ENCODE assay signal across 8 mouse cellular contexts in the genomic region with DNA sequence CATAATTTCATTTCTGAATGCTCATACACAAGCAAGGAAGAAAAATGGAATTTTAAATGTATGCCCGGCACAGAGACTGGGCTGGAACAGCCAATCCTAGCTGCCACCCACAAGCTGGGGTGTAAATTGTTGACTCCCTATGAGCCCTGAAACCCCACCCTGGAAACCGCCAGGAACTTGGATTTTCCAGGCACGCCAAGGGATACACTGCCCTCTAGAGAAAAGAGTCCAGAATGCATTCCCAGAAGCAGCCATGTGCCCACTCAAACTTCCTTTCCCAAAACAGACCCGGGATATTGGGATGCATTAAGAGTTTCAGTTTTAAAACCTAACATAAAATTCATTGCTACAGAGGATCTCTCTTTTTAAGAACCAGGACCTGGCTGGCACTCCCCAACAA. TPM values are rescaled to one million over a fixed set of nuclear protein-coding genes. Genes with fewer than 3 reads are reported as not detected.
A peak's percentile ranks its signal among the peaks of the same experiment; 100 is the strongest.
DNase-seq lines count a peak whose midpoint lies in the region; ATAC-seq and TF ChIP-seq lines count a peak whose summit lies in the region.

No protein-coding gene starts in this region.

- intact Hi-C loops in left cerebral cortex, postnatal 36 days (cut with DNase I) = loop anchor here (1.0 kb wide), 1 partner anchor 189 kb away; no protein-coding TSS in a partner anchor

- no peak for ATAC-seq in embryonic facial prominence, embryonic 15.5 days (ENCODE audit: insufficient number of reproducible peaks, low FRiP score, low TSS enrichment, low read depth)
- no peak for ATAC-seq in intestine, embryonic 14.5 days (replicated peaks; ENCODE audit: low FRiP score, low TSS enrichment, low read depth)

- peak overlapping the region; percentile 22 for H3K9ac ChIP-seq in embryonic facial prominence, embryonic 15.5 days
- H3K9ac ChIP-seq in intestine, embryonic 14.5 days (ENCODE audit: low read length) = no peak overlapping the region

- peak overlapping the region; percentile 45 for H3K4me2 ChIP-seq in embryonic facial prominence, embryonic 15.5 days (replicated peaks)
- peak overlapping the region; percentile 40 for H3K4me2 ChIP-seq in intestine, embryonic 14.5 days (ENCODE audit: low read length)

- peak; percentile 66; the same call in 1 of the 2 replicates for TF ChIP-seq CTCF in cerebellum, adult 2 months (IDR thresholded peaks at IDR 0.05; ENCODE audit: borderline replicate concordance, insufficient read depth, low read depth, low read length)

- peak; percentile 14 to 17 for DNase-seq in cerebellum, adult 2 months
- no peak for DNase-seq in cerebellum, adult 9-11 months
- DNase-seq in R1 (ENCODE audit: low read depth, low spot score) = peak; percentile 51
- peak; percentile 69 for DNase-seq in intestine, embryonic 14.5 days (ENCODE audit: low spot score)
- DNase-seq in left cerebral cortex, postnatal 36 days (ENCODE audit: low spot score in 2 of 2) = peak; percentile 47 to 57
- DNase-seq in ovary, postnatal 36 days (ENCODE audit: low spot score) = peak; percentile 47
- DNase-seq in spleen, postnatal 4 days (ENCODE audit: low spot score in 2 of 2) = no peak

- H3K4me1 ChIP-seq in cerebellum, adult 2 months (ENCODE audit: control insufficient read depth, insufficient read depth, low read length) = no peaks in the 10 kb centered on the region
- peaks cover 68% of the 10 kb centered on the region for H3K4me1 ChIP-seq in embryonic facial prominence, embryonic 15.5 days
- H3K4me1 ChIP-seq in intestine, embryonic 14.5 days (replicated peaks; ENCODE audit: control insufficient read depth, insufficient read depth, low read length) = peaks cover 33% of the 10 kb centered on the region

- no peaks in the 10 kb centered on the region for H3K36me3 ChIP-seq in embryonic facial prominence, embryonic 15.5 days
- no peaks in the 10 kb centered on the region for H3K36me3 ChIP-seq in intestine, embryonic 14.5 days (ENCODE audit: control insufficient read depth, insufficient read depth, low read length)

- no peaks in the 10 kb centered on the region for H3K9me3 ChIP-seq in embryonic facial prominence, embryonic 15.5 days (replicated peaks)
- no peaks in the 10 kb centered on the region for H3K9me3 ChIP-seq in intestine, embryonic 14.5 days (ENCODE audit: control insufficient read depth, low read length)

- 4% methylated on average over 4 of the region's 4 CpGs for WGBS in cerebellum, adult 2 months
- WGBS in embryonic facial prominence, embryonic 15.5 days = 4% methylated on average over 4 of the region's 4 CpGs
- WGBS in intestine, embryonic 14.5 days = 3% methylated on average over 4 of the region's 4 CpGs

- no peak for TF ChIP-seq POLR2A in cerebellum, adult 2 months (IDR thresholded peaks at IDR 0.05; ENCODE audit: borderline replicate concordance, insufficient read depth, low read length)

- H3K27ac ChIP-seq in cerebellum, adult 2 months (ENCODE audit: insufficient read depth, low read length) = no peak overlapping the region
- peak overlapping the region; percentile 89 for H3K27ac ChIP-seq in embryonic facial prominence, embryonic 15.5 days (replicated peaks)
- peak overlapping the region; percentile 43; the same call in 1 of the 2 replicates for H3K27ac ChIP-seq in intestine, embryonic 14.5 days (ENCODE audit: low read depth)

- H3K4me3 ChIP-seq in cerebellum, adult 2 months (replicated peaks; ENCODE audit: insufficient read depth, low read depth, low read length) = no peak overlapping the region
- H3K4me3 ChIP-seq in embryonic facial prominence, embryonic 15.5 days (replicated peaks) = peak overlapping the region; percentile 50
- H3K4me3 ChIP-seq in intestine, embryonic 14.5 days (ENCODE audit: low read depth, low read length) = no peak overlapping the region

- no peaks in the 10 kb centered on the region for H3K27me3 ChIP-seq in cerebellum, adult 2 months (ENCODE audit: control insufficient read depth, insufficient read depth, low read length)
- no peaks in the 10 kb centered on the region for H3K27me3 ChIP-seq in embryonic facial prominence, embryonic 15.5 days
- H3K27me3 ChIP-seq in intestine, embryonic 14.5 days (replicated peaks; ENCODE audit: control insufficient read depth, insufficient read depth, low read length) = no peaks in the 10 kb centered on the region

RNA-seq across cellular contexts. Expression of a gene that starts 3.5 kb away (rescaled TPM):
- polyA plus RNA-seq in cerebellum, adult 2 months (2012; rRNA removed) = 2.0 and 2.6 TPM in 2 replicates
- polyA plus RNA-seq in embryonic facial prominence, embryonic 15.5 days (2015; fragmentation: Nextera tagmentation; extraction: Ambion mirVana) = 204 and 259 TPM in 2 replicates
- 103 TPM in 2 replicates for polyA plus RNA-seq in intestine, embryonic 14.5 days (2014; fragmentation: Nextera tagmentation; extraction: Ambion mirVana)
- total RNA-seq in left cerebral cortex, postnatal 36 days (2021) = 1 to 10 TPM; 3.3 to 5.4 TPM

Comparison
In these comparisons a context has a peak if more than half of its experiments do, and no peak if none do; other contexts are left out.
1. DNase-seq: peak in cerebellum, adult 2 months (2 of 2), R1 (single experiment), intestine, embryonic 14.5 days (single experiment), left cerebral cortex, postnatal 36 days (2 of 2) and ovary, postnatal 36 days (single experiment); none in cerebellum, adult 9-11 months (single experiment) and spleen, postnatal 4 days (0 of 2).
2. RNA of a gene that starts 3.5 kb away (polyA plus RNA-seq): 204 to 259 TPM in embryonic facial prominence, embryonic 15.5 days and 103 TPM in intestine, embryonic 14.5 days; 2.0 to 2.6 TPM in cerebellum, adult 2 months; every median in the first group is over 10 times any median in the second.